Mouse (Mus musculus) gastrocnemius, postnatal 4 days (tissue): Measurements from ENCODE around the gene Gm42674. TPM values are rescaled to one million over a fixed set of nuclear protein-coding genes. Genes with fewer than 3 reads are reported as not detected.
A peak's percentile ranks its signal among the peaks of the same experiment; 100 is the strongest.

Experiments
- DNase-seq, 2 experiments: peaks; one replicate each; pipeline ENCODE4 v3.0.0; 2021 to 2022; ENCODE audit warnings: low spot score in 2 of 2, mixed read lengths in 2 of 2
- total RNA-seq, 2 experiments: library from RNA; stranded (reverse); gene quantifications; 2 replicates each; pipeline ENCODE4 v1.2.3; 2021

Gene Gm42674
- total RNA-seq, 2 experiments from 2014 or later: not detected

DNA sequence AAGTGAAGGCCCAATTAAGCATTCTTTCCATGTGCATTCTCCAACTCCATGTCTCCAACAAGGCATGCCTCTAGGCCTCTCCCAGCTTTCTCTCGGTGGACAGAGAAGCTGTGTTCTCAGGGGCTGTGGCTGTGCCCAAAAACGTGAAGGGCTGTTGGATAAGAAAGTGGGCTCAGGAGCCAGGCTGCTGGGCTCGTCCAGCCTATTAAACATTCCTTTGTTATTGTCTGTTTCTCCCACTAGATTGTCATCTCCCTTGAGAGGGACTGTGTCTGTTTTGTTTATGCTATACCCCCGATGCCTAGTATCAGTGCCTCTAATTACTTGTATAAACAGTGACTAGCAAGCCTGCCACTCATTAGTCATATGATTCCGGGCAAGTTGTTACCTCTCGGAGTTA, 4.0 kb upstream of the Gm42674 start:
- DNase-seq: no peak

DNA sequence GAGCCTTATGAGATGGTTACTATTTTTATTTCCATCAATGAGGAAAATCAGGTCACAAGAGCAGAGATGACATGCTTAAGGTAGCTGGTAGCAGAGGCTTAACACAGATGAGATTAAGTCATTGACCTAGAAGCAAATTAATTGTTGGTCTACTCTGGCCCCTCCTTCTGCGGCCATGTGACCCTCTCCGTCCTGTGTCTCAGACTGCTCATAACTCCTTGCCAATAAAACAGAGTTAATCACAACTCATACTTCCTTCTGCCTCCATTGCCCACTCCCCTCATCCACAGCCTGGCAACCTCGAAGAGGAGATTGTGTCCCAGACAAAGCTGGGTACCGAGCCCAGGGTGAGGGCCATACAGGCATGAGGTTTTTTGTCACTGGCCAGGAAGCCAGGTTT, 3.5 kb upstream of the Gm42674 start:
- no peak for DNase-seq

DNA sequence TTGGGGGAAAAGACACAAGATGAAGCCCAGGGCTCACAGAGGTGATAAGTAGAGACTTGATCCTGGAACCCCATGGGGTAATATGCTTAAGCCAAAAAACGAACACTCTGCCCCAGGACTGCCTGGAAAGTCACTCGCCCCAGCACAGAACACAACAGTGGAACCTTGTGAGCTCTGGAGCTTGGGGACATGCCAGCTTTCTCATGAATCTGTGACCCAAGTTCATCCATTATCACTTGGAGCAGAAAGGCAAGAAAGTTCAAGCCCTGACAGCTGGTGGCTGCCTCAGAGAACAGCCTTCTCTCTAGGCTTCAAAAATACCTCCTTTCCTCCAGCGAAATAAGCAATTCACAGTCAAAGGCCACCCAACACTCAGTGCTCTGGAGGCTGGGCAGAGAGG, 2.3 kb upstream of the Gm42674 start:
- DNase-seq: no peak

DNA sequence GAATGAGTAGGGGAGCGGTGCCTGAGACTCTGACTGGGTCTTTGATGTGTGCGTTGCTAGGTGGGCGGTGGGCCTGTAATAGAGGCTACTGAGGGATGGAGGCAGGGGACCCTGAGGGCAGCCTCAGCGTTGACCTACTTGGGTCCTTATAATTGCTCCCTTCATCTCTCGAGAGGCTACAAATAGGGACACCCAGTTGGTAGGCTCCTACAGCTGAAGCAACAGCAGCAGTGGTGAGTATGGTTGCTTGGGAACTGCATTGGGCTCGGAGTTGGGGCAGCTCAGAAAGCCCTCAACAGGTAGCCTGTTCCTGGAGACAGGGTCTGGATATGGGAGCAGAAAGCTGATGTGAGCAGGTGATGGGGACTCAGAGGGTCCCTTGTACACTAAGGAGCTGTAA, 1.7 kb upstream of the Gm42674 start:
- no peak for DNase-seq

DNA sequence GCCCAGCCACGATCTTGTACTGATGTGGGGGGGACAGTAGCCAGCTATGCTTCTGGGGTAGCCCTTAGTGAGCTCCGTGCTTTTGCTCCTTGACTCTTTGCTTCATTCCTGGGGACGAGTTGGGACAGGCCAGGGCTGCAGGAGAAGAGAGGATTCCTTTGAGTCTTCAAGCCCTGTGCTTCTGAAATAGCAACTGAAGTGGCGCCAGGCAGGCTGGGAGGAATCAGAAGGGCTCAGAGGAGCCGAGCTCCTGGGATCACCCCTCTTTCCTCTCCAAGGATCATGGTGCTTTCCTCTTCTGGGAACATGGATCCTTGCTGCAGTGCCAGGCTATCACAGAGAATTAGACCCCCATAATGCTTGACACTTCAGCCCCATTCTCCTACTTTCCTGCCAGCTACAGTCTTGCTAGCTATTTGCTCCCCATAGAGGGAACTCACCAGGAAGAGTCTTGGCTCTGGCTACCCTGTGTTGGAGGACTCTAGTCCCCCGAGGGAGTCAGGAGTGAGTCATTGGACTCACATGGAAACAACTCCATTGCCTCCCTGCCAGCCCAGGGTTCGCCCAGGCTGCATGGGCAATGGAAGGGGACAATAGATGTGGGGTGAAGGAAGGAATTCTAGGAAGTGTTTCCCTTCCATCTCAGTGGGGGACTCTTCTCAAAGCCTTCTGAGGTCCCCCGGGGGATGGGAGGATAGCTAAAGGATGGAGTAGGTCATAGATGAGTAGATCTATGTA, 1.1 kb upstream of the Gm42674 start:
- no peak for DNase-seq

DNA sequence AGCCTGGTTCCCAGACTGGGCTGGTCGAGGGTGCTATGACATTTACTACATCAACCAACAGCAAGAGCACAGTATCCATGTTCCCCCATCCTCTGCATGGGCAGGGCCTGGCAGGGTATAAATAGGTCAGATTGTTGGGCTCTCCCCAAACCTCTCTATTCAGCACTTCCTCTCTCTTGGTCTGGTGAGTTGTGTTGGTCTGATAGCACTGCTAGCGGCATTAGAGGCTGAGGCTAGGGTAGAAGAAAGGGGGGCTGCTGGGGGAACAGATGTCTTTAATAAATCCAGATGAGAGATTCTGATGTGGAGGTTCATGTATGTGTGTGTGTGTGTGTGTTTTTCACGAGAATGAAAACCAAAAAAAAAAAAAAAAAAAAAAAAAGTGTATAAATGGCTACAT, 1.9 kb downstream of the Gm42674 start, which contains the start of gene S100a4:
S100a4 (plus strand) TSS at position 149 of the 400 bp plus-strand sequence.
- no peak for DNase-seq

DNA sequence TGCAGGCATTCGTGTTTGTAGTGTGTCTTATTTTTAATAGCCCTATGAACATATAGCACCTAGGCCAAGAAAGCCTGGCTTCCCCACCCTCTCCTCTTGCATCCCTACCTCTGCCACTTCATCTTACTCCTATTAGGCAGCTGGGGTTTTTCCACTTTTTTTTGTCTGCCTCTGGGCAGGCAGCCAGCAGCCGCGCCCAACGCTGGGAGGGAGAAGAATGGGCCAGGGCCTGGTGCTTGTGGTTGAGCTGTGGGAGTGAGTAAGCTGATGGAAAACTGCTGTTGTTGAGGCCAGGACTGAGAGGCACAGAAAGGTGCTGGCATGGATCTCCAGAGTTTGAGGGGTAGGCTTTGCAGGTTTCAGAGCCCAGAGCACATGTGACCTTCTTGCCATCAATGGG, 2.7 kb downstream of the Gm42674 start:
- peak; percentile 55 to 77 for DNase-seq

DNA sequence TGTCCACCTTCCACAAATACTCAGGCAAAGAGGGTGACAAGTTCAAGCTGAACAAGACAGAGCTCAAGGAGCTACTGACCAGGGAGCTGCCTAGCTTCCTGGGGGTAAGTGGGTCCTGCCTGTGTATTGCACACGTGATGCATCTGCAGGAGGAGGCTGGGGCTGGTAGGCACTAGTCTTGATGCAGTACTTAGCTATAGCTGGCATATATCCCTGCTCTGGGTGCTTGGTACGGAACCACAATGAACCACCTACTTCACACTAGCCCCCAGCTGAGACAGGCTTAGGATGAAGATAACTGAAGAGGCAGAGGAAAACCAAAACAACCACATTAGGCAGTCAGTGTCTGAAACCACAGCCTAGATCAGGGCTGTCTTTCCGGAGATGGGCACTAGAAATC, 3.3 kb downstream of the Gm42674 start:
- no peak for DNase-seq

DNA sequence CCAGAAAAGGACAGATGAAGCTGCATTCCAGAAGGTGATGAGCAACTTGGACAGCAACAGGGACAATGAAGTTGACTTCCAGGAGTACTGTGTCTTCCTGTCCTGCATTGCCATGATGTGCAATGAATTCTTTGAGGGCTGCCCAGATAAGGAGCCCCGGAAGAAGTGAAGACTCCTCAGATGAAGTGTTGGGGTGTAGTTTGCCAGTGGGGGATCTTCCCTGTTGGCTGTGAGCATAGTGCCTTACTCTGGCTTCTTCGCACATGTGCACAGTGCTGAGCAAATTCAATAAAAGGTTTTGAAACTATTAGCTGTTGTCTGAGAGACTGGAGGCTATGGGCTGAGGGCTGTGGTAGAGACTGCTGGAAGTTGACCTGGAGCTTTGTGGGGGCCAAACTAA, 4.0 kb downstream of the Gm42674 start:
- DNase-seq: no peak

DNA sequence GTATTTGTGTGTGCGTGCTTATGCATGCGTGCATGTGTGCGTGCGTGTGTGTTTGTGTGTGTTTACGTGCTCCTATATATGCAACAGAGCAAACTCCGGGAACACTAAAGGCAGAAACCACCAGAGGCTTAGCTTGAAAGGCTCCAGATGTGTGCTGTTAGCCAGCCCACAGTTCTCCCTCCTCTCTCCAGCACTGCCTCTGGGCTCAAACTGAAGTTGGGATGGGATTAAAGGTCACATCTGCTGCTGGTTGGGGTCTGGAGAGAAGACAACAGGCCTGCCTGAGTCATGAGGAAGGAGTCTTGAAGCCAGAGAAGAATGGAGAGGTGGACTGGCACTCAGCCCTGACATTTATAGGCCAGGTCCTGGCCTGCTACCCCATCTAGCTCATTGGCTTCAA, 4.5 kb downstream of the Gm42674 start:
- no peak for DNase-seq

DNA sequence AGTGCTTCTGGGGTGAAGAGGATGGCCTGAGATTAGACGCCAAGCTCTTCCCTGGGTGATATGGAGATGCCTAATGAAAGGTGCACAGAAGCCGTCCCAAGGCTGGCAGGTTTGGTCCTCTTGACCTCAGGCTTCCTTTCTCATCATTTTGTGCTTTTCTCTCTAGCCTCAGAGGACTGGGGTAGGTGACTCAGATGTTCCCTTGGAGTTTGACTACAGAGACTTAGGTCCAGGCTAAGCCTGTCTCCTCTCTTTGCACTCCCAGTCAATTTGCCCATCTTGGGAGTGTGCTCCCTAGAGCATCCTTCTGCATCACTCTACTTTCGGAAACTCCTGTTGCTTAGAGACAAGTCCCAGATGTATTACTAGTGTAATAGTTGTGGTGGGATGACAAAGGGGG, 5.7 kb downstream of the Gm42674 start:
- no peak for DNase-seq

DNA sequence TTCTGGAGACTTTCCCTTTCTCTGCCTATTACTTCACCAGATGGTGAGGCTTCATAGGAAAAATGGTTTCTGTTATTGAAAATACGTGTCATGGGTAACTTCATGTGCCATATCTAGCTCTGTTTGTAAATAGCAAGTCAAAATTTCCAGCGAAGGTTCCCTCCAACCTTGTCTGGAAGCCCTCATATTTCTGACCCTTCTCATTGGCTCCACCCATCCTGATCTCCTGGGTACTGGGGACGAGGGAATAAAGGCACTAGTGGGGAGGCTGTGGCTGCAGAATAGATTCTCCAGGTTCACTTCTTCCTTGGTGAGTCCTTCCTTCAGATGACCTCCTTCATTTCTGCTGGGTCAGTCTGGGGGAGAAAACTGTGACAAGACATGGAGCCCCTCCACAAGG, 6.5 kb downstream of the Gm42674 start, which contains the start of gene S100a5:
S100a5 (plus strand) TSS at position 301 of the 400 bp plus-strand sequence.
- no peak for DNase-seq

DNA sequence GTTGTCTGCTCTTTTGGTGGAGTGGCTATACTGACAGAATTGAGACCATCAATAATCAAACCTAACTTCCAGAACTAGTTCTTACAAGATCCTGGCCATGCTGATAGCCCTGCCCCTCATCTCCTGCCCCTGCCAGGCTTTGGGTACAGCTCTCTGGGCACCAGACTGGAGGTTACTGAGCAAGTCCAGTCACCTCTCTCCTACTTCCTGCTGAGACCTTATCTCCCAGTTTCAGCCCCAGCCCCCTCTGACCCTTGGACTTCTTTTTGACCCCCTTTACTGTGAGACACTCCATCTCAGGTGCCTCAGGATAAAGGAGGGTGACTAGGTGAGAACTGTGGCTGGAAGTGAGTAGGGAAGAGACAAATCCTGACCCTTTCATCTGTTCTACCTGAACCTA, 7.4 kb downstream of the Gm42674 start:
- DNase-seq: no peak

DNA sequence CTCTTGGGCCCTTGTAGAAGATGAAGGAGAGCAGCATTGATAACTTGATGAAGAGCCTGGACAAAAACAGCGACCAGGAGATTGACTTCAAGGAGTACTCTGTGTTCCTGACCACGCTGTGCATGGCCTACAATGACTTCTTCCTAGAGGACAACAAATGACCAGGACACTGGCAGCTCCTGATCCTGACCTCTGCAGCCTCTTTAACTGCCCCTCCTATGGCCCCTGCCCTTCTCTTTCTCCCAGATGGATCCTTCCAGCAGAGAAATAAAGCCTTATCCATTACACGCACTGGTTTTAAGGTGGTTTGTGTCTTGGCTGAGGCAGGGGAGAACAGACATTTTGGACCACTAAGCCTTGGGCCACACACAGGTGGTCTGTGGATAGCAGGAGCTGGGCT, 9.8 kb downstream of the Gm42674 start:
- DNase-seq: no peak

DNA sequence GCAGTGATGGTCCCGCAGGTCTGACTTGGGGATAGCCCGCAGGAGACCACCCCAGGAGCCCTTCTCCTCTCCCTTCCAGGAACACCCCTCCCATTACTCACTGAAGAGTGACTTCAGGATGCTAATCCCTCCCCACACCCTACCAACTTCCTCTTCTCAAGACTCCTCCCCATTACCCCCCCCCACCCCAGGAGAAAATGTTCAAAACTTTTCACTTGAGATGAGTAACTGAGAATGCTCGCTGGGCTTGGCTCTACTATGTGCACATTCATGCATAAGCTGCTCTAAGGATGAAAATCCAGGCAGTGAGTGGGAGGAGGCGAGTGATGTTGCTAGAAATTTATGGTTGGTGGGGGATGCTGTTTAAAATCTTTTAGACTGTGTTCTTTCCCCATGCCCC, 10.4 kb downstream of the Gm42674 start:
- no peak for DNase-seq

DNA sequence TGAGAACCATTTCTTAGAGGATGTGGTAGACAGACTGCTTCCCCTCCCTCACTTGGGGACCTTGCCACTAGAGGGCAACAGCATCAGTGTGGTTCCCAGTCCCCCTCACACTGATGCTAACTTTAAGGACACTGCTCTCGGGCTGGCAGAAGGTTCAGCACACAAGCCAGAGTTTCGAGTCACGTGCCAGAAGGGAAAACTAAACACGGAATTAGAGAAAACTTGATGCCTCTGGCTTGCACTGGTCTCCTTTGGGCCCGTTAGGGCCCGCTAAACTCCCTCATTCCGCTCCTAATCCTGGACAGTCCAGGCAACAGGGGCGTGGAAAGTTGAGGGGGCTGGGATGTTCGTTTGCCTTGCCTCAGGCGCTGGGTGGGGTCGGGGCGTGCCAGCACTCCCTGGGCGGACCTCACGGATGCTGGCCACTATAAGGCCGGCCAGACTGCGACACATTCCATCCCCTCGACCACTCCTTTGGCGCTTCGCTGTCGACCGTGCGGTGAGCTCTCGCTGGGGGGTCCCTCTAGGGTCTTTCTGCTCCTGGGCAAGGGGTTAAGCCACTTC, 11.1 kb downstream of the Gm42674 start, which contains the start of gene S100a6:
S100a6 (plus strand) TSS at position 155 of the 564 bp plus-strand sequence.
- DNase-seq: peak; percentile 48 to 69

DNA sequence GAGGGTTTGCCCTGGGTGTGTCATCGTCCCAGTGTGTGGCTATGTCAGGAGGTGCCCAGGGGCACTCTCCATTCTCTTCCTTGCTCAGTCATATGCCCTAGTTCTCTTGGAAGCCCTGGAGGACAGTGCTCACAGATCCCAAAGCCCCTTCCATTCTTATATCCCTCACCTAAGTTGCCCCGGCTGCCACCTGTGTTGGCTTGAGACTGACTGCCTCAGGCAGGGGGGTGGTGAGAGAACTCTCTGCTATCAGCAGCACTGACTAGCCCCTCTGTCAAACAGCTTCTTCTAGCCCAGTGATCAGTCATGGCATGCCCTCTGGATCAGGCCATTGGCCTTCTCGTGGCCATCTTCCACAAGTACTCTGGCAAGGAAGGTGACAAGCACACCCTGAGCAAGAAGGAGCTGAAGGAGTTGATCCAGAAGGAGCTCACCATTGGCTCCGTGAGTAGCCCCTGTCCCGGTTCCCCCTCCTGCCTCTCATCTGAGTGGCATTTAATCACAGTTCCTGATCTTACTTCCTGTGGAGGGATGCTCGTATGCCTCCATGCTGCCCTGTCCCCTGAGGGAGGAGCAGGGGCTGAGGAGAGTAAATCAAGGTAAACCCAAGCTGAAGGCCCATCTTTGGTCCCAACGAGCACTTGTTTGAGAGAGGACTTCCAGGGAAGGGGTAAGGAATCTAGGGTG, 11.9 kb downstream of the Gm42674 start:
- DNase-seq: no peak

DNA sequence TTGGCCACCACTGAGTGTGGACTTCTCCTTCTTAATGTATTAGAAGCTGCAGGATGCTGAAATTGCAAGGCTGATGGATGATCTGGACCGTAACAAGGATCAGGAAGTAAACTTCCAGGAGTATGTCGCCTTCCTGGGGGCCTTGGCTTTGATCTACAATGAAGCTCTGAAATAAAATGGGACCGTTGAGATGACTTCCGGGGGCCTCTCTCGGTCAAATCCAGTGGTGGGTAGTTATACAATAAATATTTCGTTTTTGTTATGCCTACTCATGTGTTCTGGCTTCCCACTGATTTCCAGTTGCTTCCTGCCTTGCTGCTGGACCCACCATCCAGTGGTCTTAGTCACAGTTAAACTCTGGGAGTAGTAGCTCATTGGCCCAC, 12.4 kb downstream of the Gm42674 start:
- DNase-seq: no peak

DNA sequence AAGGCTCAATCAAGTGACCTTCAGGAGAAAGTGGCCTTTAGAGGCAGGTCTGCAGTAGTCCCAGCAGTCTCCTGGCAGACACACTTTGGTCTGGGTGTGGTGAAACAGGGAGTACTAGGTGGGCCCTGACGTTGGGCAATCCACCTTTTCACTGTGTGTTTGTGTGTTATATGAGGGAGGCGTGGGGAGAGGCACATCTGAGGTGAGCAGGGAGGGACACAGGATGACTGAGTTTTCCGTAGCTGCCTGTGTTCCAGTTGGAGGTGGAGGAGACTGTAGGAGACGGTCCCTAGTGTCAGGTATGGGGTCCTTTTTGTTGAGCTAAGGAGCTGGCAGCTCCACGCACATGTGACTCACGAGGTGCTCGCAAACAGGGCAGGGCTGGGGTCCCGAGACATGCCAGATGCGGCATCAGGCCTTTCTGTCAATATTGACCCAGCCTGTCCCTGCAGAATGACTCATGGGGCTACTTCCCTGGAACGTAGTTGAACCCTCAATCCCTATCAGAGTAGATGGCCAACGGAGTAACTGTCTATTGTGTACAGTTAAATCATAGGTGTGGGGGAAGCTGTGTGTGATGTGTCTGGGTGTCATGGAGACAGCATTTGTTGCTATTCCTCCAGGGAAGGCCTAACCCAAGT, 13.0 kb downstream of the Gm42674 start:
- no peak for DNase-seq

DNA sequence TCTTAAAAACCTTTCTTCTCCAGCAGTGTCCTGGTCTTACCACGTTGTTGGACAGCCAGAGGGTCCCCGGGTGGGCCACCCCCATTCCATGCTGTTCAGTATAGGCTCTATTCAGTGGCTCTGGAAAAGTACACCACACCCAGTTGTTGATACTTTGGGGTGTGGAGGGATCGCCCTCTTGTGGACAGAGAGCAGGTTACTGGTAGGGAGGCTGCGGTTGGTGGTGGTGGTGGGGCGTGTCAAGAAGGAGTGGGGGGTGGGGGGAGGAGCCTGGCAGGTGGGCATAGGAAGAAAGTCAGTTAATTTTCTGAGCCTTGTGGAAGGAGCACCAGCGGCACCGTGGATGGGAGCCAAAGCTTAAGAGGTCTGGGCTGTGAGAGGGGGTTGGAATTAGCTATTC, 13.7 kb downstream of the Gm42674 start:
- DNase-seq: peak; percentile 60 to 78

DNA sequence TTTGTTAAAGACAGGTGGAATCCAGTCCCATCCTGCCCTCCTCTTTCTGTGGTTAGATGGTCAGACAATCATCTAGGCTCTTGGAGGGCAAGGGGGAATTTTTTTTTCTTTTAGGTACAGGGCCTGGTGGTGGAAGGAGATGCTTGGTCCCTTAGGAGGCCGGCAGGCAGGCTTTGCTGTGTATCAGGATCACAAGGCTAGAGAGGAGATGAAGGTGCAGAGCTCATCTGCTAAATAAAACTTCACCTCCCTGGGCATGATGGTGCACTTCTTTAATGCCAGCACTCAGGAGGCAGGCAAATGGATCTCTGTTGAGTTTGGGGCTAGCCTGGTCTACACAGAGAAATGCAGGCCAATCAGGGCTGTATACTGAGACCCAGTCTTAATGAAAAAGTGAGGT, 14.2 kb downstream of the Gm42674 start:
- DNase-seq: no peak

DNA sequence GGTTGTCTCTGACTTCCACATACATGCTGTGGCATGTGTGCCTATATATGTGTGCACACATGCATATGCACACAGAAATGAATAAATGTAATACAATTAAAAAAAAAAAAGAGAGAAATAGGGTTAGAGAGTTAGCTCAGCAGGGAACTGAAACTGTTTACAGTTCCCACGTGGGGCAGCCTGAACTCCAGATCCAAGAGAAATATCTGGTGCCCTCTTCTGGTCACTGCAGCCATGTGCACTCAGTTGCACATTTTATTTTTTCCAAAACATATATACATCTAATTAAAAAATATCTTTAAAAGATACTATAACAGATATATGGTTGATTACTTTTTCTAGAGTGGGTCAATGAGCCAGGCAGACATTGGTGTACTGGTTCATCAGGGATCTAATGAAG, 15.9 kb downstream of the Gm42674 start:
- no peak for DNase-seq
